Mouse (Mus musculus) liver, postnatal 0 days (tissue): ENCODE measurements at regions not wholly inside any gene's neighbourhood (a gene's known extent, or its start where the extent isn't known, plus 50 kb on each side); places are given as distances from the start of the nearest gene placed in this dataset.

Experiments
- CTCF ChIP-seq: sonication (generic); IDR thresholded peaks from 2 replicates; pipeline ENCODE4 v1.5.1; 2016; ENCODE audit warnings: antibody characterized with exemption, low read depth
- EP300 ChIP-seq: IDR thresholded peaks from 2 replicates; pipeline ENCODE4 v1.6.1; 2016; ENCODE audit warnings: antibody characterized with exemption, low read depth, mild to moderate bottlenecking

- TF ChIP-seq EP300, result no peak
- no peak for TF ChIP-seq CTCF
Observed at GRCm38 (mm10) chr11:26773122-26773796, 179.5 kb upstream of the Vrk2 start.
